Mouse (Mus musculus) urinary bladder, postnatal 0 days (tissue): ENCODE measurements around the gene Ctns. TPM values are rescaled to one million over a fixed set of nuclear protein-coding genes. Genes with fewer than 3 reads are reported as not detected.

ENCODE experiments used
- polyA plus RNA-seq: library from polyadenylated mRNA; unstranded; fragments of >200 nt; fragmentation: Nextera tagmentation; extraction: Ambion mirVana; gene quantifications from 2 replicates; pipeline ENCODE4 v1.2.1, GENCODE M21; 2015

Ctns gene
- polyA plus RNA-seq = 20.1 and 20.7 TPM in 2 replicates

DNA sequence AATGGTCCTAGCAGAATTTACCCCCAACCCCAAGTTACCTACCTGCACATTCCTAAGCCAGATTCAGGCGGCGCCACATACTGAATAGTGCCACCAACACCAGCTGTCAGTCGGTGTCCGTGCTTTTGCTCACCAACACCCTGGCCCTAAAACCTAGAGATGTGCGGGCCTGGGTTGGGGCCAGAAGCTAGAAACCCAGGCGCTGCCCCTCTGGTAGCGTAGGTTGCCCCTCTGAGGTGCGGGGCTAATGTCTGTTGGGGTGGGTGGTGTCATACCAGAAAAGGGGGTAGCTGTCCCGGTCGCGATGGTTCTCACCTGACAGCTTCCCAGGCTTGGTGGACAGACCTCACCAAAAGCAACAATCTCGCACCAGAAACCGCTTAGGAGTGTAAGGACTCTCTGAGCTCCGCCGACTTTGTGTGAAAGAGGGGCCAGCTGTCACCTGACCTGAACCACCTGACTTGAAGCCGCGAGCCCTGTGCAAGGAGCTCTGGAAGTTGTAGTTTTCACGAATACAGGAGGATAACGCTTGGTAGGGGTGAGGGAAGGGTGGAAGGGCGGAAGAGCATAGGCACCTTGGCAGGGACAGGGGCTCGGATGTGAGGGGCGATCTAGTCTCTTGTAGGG, at the start of gene Ctns:
TSS of gene Ctns (minus strand) at position 440 of the 627 bp plus-strand sequence.

DNA sequence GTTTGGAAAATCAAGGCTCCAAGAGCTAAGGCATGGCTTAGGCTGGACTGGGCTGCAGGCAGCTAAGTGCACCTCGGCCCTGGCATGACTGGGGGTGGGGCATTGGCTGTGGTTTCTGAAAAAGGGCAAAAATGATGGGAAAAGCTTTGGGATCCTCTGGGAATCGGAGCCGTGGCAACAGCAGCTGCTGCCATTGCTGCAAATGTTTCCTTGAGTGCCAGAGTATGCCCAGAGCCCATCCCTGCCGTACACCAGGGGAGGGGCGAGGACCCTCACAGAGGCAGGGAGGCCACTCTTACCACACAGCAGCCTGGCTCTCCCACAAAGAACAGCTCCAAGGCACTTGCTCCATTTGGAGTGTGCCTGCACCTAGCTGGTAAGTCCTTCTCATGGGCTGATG, 35.1 kb upstream of the Ctns start, which contains the start of gene Trpv1:
TSS of gene Trpv1 (plus strand) at position 301 of the 400 bp plus-strand sequence.

DNA sequence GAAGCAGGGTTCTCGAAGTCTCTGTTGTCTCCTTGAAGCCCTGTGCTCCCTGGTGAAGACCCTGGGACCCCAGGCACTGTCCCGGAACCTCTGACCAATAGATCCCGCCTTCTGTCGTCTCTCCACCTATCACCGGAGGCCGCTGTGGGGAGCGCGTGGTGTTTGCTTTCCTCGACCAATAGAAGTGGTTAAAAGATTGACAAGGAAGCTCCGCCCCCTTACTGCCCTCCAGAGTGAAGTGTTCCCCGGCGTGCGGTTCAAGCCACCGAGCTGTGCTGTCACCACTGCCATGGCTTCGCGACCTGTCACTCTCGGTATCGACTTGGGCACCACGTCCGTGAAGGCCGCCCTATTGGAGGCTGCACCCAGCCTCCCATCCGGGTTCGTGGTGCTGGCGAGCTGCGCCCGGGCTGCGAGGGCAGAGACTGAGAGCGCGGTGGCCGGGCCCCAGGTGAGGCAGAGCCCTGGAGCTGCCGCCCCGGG, 429 bp upstream of the Ctns start, which contains the start of gene Shpk:
TSS of gene Shpk (plus strand) at position 231 of the 483 bp plus-strand sequence.

DNA sequence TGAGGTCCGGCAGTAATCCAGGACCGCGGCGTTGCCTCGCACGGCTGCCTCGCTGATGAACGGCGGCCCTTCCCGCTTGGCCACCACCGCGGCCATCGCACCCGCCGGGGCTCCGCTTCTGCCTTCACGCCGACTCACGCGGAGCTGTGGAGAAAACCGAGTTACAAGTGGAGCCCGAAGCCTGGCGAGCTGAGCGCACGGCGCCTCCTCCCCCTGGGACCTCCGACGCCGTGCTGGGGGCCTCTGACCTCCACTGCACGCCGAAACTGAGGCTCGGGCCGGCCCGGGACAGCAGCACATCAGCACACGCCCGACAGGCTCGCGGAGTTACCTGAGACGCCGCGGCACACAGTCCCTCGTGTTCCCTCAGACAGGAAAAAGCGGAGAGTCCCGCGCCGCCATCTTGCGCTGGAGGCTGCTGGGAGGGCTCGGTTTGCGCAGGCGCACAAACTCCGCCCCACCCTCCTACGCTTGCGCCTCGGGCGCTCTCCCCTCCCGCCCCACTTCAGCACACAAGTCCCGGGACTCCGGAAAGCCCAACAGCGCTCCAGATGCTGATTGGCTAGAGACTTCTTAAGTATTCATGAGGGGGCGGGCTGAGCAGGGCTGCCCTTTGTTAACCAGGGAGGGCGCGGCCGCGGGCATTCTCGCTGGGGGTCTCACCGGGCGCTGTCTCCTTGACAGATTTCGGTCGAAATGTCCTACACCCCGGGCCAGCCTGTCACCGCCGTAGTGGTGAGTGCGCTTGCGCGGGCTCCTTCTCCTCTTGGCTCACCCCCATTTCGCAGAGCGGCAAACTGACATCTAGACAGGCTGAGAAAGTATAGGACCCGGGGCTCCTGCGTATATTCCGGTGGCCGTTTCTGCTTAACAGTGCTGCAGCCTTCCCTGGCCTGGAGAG, 22.0 kb downstream of the Ctns start, which contains the start of the genes Emc6 and Tax1bp3:
TSS of gene Emc6 (minus strand) at position 430 of the 901 bp plus-strand sequence.
TSS of gene Tax1bp3 (plus strand) at position 476 of the 901 bp plus-strand sequence.

DNA sequence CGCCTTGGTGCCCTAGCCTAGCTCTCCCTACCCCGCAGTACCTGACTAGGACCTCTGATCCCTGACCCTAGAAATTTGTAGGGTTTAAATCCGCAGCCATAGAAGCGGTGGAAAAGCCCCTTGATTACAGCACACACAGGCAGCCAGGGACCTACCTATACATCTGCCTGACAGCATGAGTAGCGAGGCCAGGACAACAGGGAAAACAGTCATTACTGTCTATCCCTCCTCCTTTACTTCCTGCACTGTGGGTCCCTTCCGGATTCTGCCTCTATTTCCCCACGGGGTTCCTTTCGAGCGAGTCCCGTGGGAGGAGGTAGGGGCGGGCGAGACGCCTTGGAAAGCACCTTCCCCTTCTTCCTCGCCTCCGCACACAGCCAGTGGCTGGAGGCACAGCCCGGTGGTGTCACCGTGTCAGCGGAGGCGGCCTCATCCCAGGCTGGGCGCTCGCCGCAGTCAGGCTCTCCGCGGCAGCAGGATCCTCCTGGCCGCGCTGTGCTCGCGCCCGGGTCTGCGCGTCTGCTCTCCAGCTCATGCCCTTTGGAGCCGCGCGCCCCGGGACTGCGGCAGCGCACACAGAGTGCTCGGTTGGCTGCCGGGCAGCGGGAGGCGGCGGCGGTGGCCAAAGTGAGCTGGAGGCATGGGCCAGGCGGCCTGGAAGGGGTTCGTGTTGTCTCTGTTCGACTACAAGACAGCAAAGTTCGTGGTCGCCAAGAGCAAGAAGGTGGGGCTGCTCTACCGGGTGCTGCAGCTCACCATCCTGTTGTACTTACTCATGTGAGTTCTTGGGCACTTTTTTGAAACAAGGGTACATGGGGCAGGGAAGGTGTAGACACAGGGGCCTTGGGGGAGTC, 38.7 kb downstream of the Ctns start, which contains the start of gene P2rx5:
TSS of gene P2rx5 (plus strand) at position 465 of the 854 bp plus-strand sequence.

DNA sequence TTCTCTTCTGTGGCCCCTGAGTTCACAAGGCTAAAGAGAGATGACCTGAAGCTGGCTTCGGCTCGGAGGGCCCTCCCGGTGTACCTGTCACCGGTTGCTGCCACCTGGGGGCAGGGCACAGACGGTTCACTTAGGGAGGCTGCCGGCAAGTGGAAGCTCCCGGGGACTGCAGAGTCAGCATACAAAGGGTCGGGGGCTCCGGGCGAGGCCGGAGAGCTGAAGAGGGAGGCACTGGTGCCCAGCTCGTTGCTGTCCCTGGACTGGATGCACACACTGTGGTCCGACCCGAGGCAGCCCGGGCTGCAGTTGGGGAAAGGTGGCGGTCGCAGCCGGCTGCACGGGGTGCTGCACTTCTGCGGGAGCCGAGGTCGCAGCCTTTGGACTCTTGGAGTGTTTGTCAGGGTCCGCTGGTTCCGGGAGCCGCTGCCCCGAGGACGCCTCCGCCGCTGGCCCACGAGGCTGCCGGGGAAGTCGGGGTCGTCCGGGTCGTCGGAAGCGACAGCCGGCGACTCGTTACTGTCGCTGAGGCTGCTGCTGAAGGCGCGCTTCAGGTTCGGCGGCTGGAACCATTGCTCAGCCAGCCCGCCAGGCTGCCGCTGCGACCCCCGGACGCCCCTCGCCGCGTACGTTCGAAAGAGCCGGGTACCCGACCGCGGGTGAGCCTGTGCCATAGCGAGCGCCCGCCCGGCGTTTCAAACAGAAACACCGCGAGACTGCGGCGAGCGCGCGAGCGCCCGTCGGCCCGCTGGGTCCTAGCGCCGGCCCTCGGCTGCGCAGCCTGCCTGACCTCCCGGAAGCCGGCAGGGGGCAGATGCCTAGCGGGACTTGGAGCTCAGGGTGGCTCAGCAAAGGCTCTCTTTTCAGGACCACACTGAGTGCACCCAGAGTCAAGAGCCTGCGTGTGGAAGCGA, 61.0 kb downstream of the Ctns start, which contains the start of gene Haspin:
TSS of gene Haspin (minus strand) at position 704 of the 911 bp plus-strand sequence.

Other genes starting within 250 kb of the Ctns start
- gene Atp2a3, start 237.9 kb downstream of the Ctns start, polyA plus RNA-seq = 7.0 and 7.7 TPM in 2 replicates
- gene P2rx1, start 199.9 kb downstream of the Ctns start, polyA plus RNA-seq = 446 and 462 TPM in 2 replicates
- gene Camkk1, start 180.0 kb downstream of the Ctns start, polyA plus RNA-seq = 9.4 TPM in 2 replicates
- 4.7 and 6.2 TPM in 2 replicates for gene Ncbp3, start 151.3 kb downstream of the Ctns start, polyA plus RNA-seq
- 0.05 and 0.11 TPM in 2 replicates for gene Itgae, start 108.5 kb downstream of the Ctns start, polyA plus RNA-seq
- gene Haspin, start 60.7 kb downstream of the Ctns start, polyA plus RNA-seq = 2.3 and 3.7 TPM in 2 replicates
- 0.54 and 0.60 TPM in 2 replicates for gene P2rx5, start 38.6 kb downstream of the Ctns start, polyA plus RNA-seq
- gene Emc6, start 22.0 kb downstream of the Ctns start, polyA plus RNA-seq = 102 and 107 TPM in 2 replicates
- gene Tax1bp3, start 22.0 kb downstream of the Ctns start, polyA plus RNA-seq = 182 and 189 TPM in 2 replicates
- gene Shpk, start 418 bp upstream of the Ctns start, polyA plus RNA-seq = 3.7 and 4.0 TPM in 2 replicates
- gene Trpv1, start 35.2 kb upstream of the Ctns start, polyA plus RNA-seq = not detected in 2 replicates
- gene Trpv3, start 68.3 kb upstream of the Ctns start, polyA plus RNA-seq = 0.05 TPM in 2 replicates
- 3.1 TPM in 2 replicates for gene Aspa, start 130.6 kb upstream of the Ctns start, polyA plus RNA-seq
- not detected in 2 replicates for gene Gm49340, start 130.7 kb upstream of the Ctns start, polyA plus RNA-seq
- 0.10 TPM in 1 of 2 replicates, not detected in the other for gene Spata22, start 130.7 kb upstream of the Ctns start, polyA plus RNA-seq
- gene Olfr20, start 151.7 kb upstream of the Ctns start, polyA plus RNA-seq = not detected in 2 replicates
- gene Olfr376, start 172.2 kb upstream of the Ctns start, polyA plus RNA-seq = not detected in 2 replicates
- gene Olfr1, start 200.6 kb upstream of the Ctns start, polyA plus RNA-seq = not detected in 2 replicates
- not detected in 2 replicates for gene Olfr378, start 229.4 kb upstream of the Ctns start, polyA plus RNA-seq